ENCODE assay signal across 29 mouse cellular contexts in genomic region chr4:43899197-43899596, GRCm38 (mm10). TPM values are rescaled to one million over a fixed set of nuclear protein-coding genes. Genes with fewer than 3 reads are reported as not detected.
DNase-seq lines count a peak whose midpoint lies in the region; ATAC-seq and TF ChIP-seq lines count a peak whose summit lies in the region.
"Had no signal": no experiment of that assay in that cellular context is flagged by ENCODE, and none has a peak within 500 bp of the region (broad histone marks: within the 10 kb centered on the region; RNA-seq: fewer than 3 reads in every experiment).

No protein-coding gene starts in this region.

- no peak for TF ChIP-seq EP300 in stomach, postnatal 0 days (optimal IDR thresholded peaks at IDR 0.05)

- no peak for ATAC-seq in heart, embryonic 12.5 days (ENCODE audit: insufficient number of reproducible peaks, low FRiP score)
- ATAC-seq in lung, embryonic 15.5 days (ENCODE audit: borderline replicate concordance, extremely low read depth, low FRiP score, low TSS enrichment), result no peak
- ATAC-seq in hematopoietic stem cell, adult 5-6 weeks (replicated peaks in 1 of 2; ENCODE audit: insufficient read depth in 1 of 2, low FRiP score in 2 of 2, low TSS enrichment in 1 of 2, low read depth in 1 of 2, poor library complexity in 2 of 2, severe bottlenecking in 2 of 2), result peak; percentile 39 to 62
- peak; percentile 24; the same call in 1 of the 2 replicates for ATAC-seq in stomach, postnatal 0 days (ENCODE audit: low FRiP score, low TSS enrichment)
- no peak for ATAC-seq in midbrain, postnatal 0 days (ENCODE audit: low FRiP score)
- ATAC-seq: forebrain, embryonic 16.5 days; inflammation-experienced regulatory T-cells, adult 6 months; liver, embryonic 12.5 days had no signal

- TF ChIP-seq CTCF in stomach, postnatal 0 days (IDR thresholded peaks at IDR 0.05; ENCODE audit: low read depth), result no peak
- no peak for TF ChIP-seq CTCF in midbrain, postnatal 0 days (IDR thresholded peaks at IDR 0.05)

- no peak overlapping the region for H3K4me3 ChIP-seq in heart, embryonic 12.5 days
- H3K4me3 ChIP-seq in lung, embryonic 15.5 days, result no peak overlapping the region
- no peak overlapping the region for H3K4me3 ChIP-seq in stomach, postnatal 0 days (ENCODE audit: low read depth, low read length)
- H3K4me3 ChIP-seq in midbrain, postnatal 0 days (ENCODE audit: low read depth, low read length), result no peak overlapping the region
- H3K4me3 ChIP-seq: layer of hippocampus, adult 2 months; limb, embryonic 13.5 days; liver, embryonic 12.5 days; midbrain, embryonic 10.5 days had no signal

- 28% methylated on average over 8 of the region's 8 CpGs for WGBS in heart, embryonic 12.5 days
- WGBS in lung, embryonic 15.5 days, result 29% methylated on average over 8 of the region's 8 CpGs
- whole genome bisulfite sequencing in stomach, postnatal 0 days, result 46% methylated on average over 8 of the region's 8 CpGs
- WGBS in midbrain, postnatal 0 days, result 85% methylated on average over 8 of the region's 8 CpGs

- H3K27me3 ChIP-seq in heart, embryonic 12.5 days (replicated peaks), result no peaks in the 10 kb centered on the region
- H3K27me3 ChIP-seq in lung, embryonic 15.5 days, result no peaks in the 10 kb centered on the region
- no peaks in the 10 kb centered on the region for H3K27me3 ChIP-seq in stomach, postnatal 0 days (ENCODE audit: control insufficient read depth, insufficient read depth, low read length)
- no peaks in the 10 kb centered on the region for H3K27me3 ChIP-seq in midbrain, postnatal 0 days (ENCODE audit: insufficient read depth, low read length)
- H3K27me3 ChIP-seq: limb, embryonic 13.5 days; liver, embryonic 12.5 days had no signal

- H3K4me1 ChIP-seq in heart, embryonic 12.5 days (replicated peaks), result peaks cover 21% of the 10 kb centered on the region
- 0 out of 2 replicates have a peak, but pooled peaks cover 5% of the 10 kb centered on the region for H3K4me1 ChIP-seq in lung, embryonic 15.5 days
- H3K4me1 ChIP-seq in stomach, postnatal 0 days (replicated peaks; ENCODE audit: control insufficient read depth, insufficient read depth), result no peaks in the 10 kb centered on the region
- H3K4me1 ChIP-seq in midbrain, postnatal 0 days (ENCODE audit: insufficient read depth, low read length), result no peaks in the 10 kb centered on the region
- H3K4me1 ChIP-seq: limb, embryonic 13.5 days; liver, embryonic 12.5 days; midbrain, embryonic 10.5 days had no signal

- peak overlapping the region; percentile 71 for H3K27ac ChIP-seq in heart, embryonic 12.5 days (ENCODE audit: poor library complexity, severe bottlenecking)
- peak overlapping the region; percentile 41; the same call in 1 of the 2 replicates for H3K27ac ChIP-seq in lung, embryonic 15.5 days
- H3K27ac ChIP-seq in stomach, postnatal 0 days (replicated peaks), result no peak overlapping the region
- no peak overlapping the region for H3K27ac ChIP-seq in midbrain, postnatal 0 days (ENCODE audit: low read depth, low read length)
- H3K27ac ChIP-seq: hindbrain, embryonic 14.5 days; layer of hippocampus, adult 2 months; limb, embryonic 13.5 days; liver, embryonic 12.5 days; midbrain, embryonic 10.5 days had no signal

- H3K36me3 ChIP-seq in heart, embryonic 12.5 days, result peaks cover 37% of the 10 kb centered on the region
- peaks cover 9% of the 10 kb centered on the region for H3K36me3 ChIP-seq in lung, embryonic 15.5 days
- H3K36me3 ChIP-seq in stomach, postnatal 0 days (ENCODE audit: control insufficient read depth, insufficient read depth, low read length), result no peaks in the 10 kb centered on the region; the same call in 1 of the 2 replicates
- H3K36me3 ChIP-seq in midbrain, postnatal 0 days (ENCODE audit: insufficient read depth, low read length), result peaks cover 13% of the 10 kb centered on the region; the same call in 1 of the 2 replicates
- H3K36me3 ChIP-seq: liver, embryonic 12.5 days had no signal

- peak overlapping the region; percentile 13; the same call in 1 of the 2 replicates for H3K4me2 ChIP-seq in heart, embryonic 12.5 days
- no peak overlapping the region for H3K4me2 ChIP-seq in lung, embryonic 15.5 days
- H3K4me2 ChIP-seq in stomach, postnatal 0 days (replicated peaks; ENCODE audit: low read depth), result no peak overlapping the region
- H3K4me2 ChIP-seq in midbrain, postnatal 0 days (ENCODE audit: low read depth, low read length, poor library complexity, severe bottlenecking), result no peak overlapping the region
- H3K4me2 ChIP-seq: hindbrain, embryonic 14.5 days; limb, embryonic 13.5 days; liver, embryonic 12.5 days had no signal

- 0 out of 2 replicates have a peak overlapping the region, but pooled peaks have one; percentile 53 for H3K9ac ChIP-seq in heart, embryonic 12.5 days
- H3K9ac ChIP-seq in lung, embryonic 15.5 days, result no peak overlapping the region
- no peak overlapping the region for H3K9ac ChIP-seq in stomach, postnatal 0 days (ENCODE audit: low read length)
- H3K9ac ChIP-seq in midbrain, postnatal 0 days (replicated peaks; ENCODE audit: low read length, poor library complexity, severe bottlenecking), result no peak overlapping the region
- H3K9ac ChIP-seq: hindbrain, embryonic 14.5 days; limb, embryonic 13.5 days; liver, embryonic 12.5 days had no signal

- no peak for DNase-seq in heart, adult 9 months (ENCODE audit: low spot score in 2 of 2)
- no peak for DNase-seq in lung, postnatal 36 days
- no peak for DNase-seq in stomach, postnatal 0 days (ENCODE audit: low spot score)
- DNase-seq in midbrain, postnatal 0 days (ENCODE audit: low spot score), result no peak
- no peak for DNase-seq in left cerebral cortex, adult 8-10 months (ENCODE audit: low spot score in 2 of 2)
- DNase-seq: adrenal gland, postnatal 14 days; cerebellum, adult 2 months; cerebellum, postnatal 25 days; gastrocnemius, postnatal 10 days; kidney, adult 8-10 months; kidney, postnatal 25 days; layer of hippocampus, postnatal 36 days; lung, adult 2 months; lung, postnatal 4 days had no signal

- no peaks in the 10 kb centered on the region for H3K9me3 ChIP-seq in heart, embryonic 12.5 days (replicated peaks)
- no peaks in the 10 kb centered on the region for H3K9me3 ChIP-seq in lung, embryonic 15.5 days
- H3K9me3 ChIP-seq in stomach, postnatal 0 days (ENCODE audit: control insufficient read depth, low read length), result no peaks in the 10 kb centered on the region
- no peaks in the 10 kb centered on the region for H3K9me3 ChIP-seq in midbrain, postnatal 0 days (ENCODE audit: low read length)
- H3K9me3 ChIP-seq: limb, embryonic 13.5 days; liver, embryonic 12.5 days; midbrain, embryonic 10.5 days had no signal

RNA-seq across cellular contexts. Expression of gene Reck, which starts 23.9 kb away (rescaled TPM):
- 12.8 and 14.6 TPM in 2 replicates for polyA plus RNA-seq in heart, embryonic 12.5 days (2016; fragmentation: Nextera tagmentation; extraction: Ambion mirVana)
- 23.0 and 23.2 TPM in 2 replicates for polyA plus RNA-seq in lung, embryonic 15.5 days (2015; fragmentation: Nextera tagmentation; extraction: Ambion mirVana)
- total RNA-seq in hematopoietic stem cell, adult 5-6 weeks (2017), result 2.5 and 2.8 TPM in 2 replicates
- polyA plus RNA-seq in stomach, postnatal 0 days (2015; fragmentation: Nextera tagmentation; extraction: Ambion mirVana), result 10.2 and 11.3 TPM in 2 replicates
- 6.0 and 7.0 TPM in 2 replicates for total RNA-seq in midbrain, postnatal 0 days (2014; rRNA removed)
- polyA plus RNA-seq in midbrain, postnatal 0 days (2015; fragmentation: Nextera tagmentation; extraction: Ambion mirVana), result 3.8 and 3.9 TPM in 2 replicates
- 1 to 10 TPM; 8.1 to 8.8 (median 8.3) TPM for total RNA-seq in left cerebral cortex, adult 8-10 months (2022)

RNA-seq across cellular contexts. Expression of gene Olfr155, which starts 47.8 kb away (rescaled TPM):
- polyA plus RNA-seq in heart, embryonic 12.5 days (2016; fragmentation: Nextera tagmentation; extraction: Ambion mirVana), result not detected in 2 replicates
- polyA plus RNA-seq in lung, embryonic 15.5 days (2015; fragmentation: Nextera tagmentation; extraction: Ambion mirVana), result not detected in 2 replicates
- total RNA-seq in hematopoietic stem cell, adult 5-6 weeks (2017), result not detected in 2 replicates
- polyA plus RNA-seq in stomach, postnatal 0 days (2015; fragmentation: Nextera tagmentation; extraction: Ambion mirVana), result 0.02 TPM in 1 of 2 replicates, not detected in the other
- not detected in 2 replicates for total RNA-seq in midbrain, postnatal 0 days (2014; rRNA removed)
- polyA plus RNA-seq in midbrain, postnatal 0 days (2015; fragmentation: Nextera tagmentation; extraction: Ambion mirVana), result not detected in 2 replicates
- total RNA-seq in left cerebral cortex, adult 8-10 months (2022), result not detected
- total RNA-seq: adrenal gland, postnatal 14 days; gastrocnemius, postnatal 10 days; layer of hippocampus, adult 2 months; layer of hippocampus, postnatal 36 days; left cerebral cortex, postnatal 25 days had no signal
- polyA plus RNA-seq: cerebellum, adult 2 months; forebrain, embryonic 16.5 days; heart, postnatal 0 days; hindbrain, embryonic 14.5 days; inflammation-experienced regulatory T-cells, adult 6 months; limb, embryonic 13.5 days; liver, embryonic 12.5 days; lung, adult 2 months; midbrain, embryonic 10.5 days; small intestine, adult 2 months; testis, adult 2 months; urinary bladder, adult 2 months had no signal

RNA-seq across cellular contexts. Expression of gene Glipr2, which starts 58.0 kb away (rescaled TPM):
- 95.7 and 97.5 TPM in 2 replicates for polyA plus RNA-seq in heart, embryonic 12.5 days (2016; fragmentation: Nextera tagmentation; extraction: Ambion mirVana)
- 66.8 and 67.9 TPM in 2 replicates for polyA plus RNA-seq in lung, embryonic 15.5 days (2015; fragmentation: Nextera tagmentation; extraction: Ambion mirVana)
- total RNA-seq in hematopoietic stem cell, adult 5-6 weeks (2017), result 40.2 and 62.5 TPM in 2 replicates
- polyA plus RNA-seq in stomach, postnatal 0 days (2015; fragmentation: Nextera tagmentation; extraction: Ambion mirVana), result 43.4 and 46.4 TPM in 2 replicates
- 18.2 and 20.7 TPM in 2 replicates for total RNA-seq in midbrain, postnatal 0 days (2014; rRNA removed)
- polyA plus RNA-seq in midbrain, postnatal 0 days (2015; fragmentation: Nextera tagmentation; extraction: Ambion mirVana), result 16.3 and 16.5 TPM in 2 replicates
- total RNA-seq in left cerebral cortex, adult 8-10 months (2022), result 1 to 10 TPM; 3.0 to 4.9 (median 3.3) TPM

RNA-seq across cellular contexts. Expression of gene Olfr157, which starts 59.2 kb away (rescaled TPM):
- polyA plus RNA-seq in heart, embryonic 12.5 days (2016; fragmentation: Nextera tagmentation; extraction: Ambion mirVana), result not detected in 2 replicates
- polyA plus RNA-seq in lung, embryonic 15.5 days (2015; fragmentation: Nextera tagmentation; extraction: Ambion mirVana), result not detected in 2 replicates
- not detected in 2 replicates for total RNA-seq in hematopoietic stem cell, adult 5-6 weeks (2017)
- 0.04 and 0.06 TPM in 2 replicates for polyA plus RNA-seq in stomach, postnatal 0 days (2015; fragmentation: Nextera tagmentation; extraction: Ambion mirVana)
- total RNA-seq in midbrain, postnatal 0 days (2014; rRNA removed), result not detected in 2 replicates
- polyA plus RNA-seq in midbrain, postnatal 0 days (2015; fragmentation: Nextera tagmentation; extraction: Ambion mirVana), result not detected in 2 replicates
- not detected for total RNA-seq in left cerebral cortex, adult 8-10 months (2022)
- total RNA-seq: adrenal gland, postnatal 14 days; gastrocnemius, postnatal 10 days; layer of hippocampus, adult 2 months; layer of hippocampus, postnatal 36 days; left cerebral cortex, postnatal 25 days had no signal
- polyA plus RNA-seq: cerebellum, adult 2 months; forebrain, embryonic 16.5 days; heart, postnatal 0 days; limb, embryonic 13.5 days; liver, embryonic 12.5 days; lung, adult 2 months; midbrain, embryonic 10.5 days; testis, adult 2 months; urinary bladder, adult 2 months had no signal

Comparison
In these comparisons a context has a peak if more than half of its experiments do, and no peak if none do; other contexts are left out.
1. ATAC-seq: peak in hematopoietic stem cell, adult 5-6 weeks (2 of 2) and stomach, postnatal 0 days (single experiment); none in heart, embryonic 12.5 days (single experiment), lung, embryonic 15.5 days (single experiment) and midbrain, postnatal 0 days (single experiment).
2. H3K27ac ChIP-seq: peak in heart, embryonic 12.5 days (single experiment) and lung, embryonic 15.5 days (single experiment); none in stomach, postnatal 0 days (single experiment) and midbrain, postnatal 0 days (single experiment).